Mouse (Mus musculus): ENCODE measurements around the gene Klf7.

DNA sequence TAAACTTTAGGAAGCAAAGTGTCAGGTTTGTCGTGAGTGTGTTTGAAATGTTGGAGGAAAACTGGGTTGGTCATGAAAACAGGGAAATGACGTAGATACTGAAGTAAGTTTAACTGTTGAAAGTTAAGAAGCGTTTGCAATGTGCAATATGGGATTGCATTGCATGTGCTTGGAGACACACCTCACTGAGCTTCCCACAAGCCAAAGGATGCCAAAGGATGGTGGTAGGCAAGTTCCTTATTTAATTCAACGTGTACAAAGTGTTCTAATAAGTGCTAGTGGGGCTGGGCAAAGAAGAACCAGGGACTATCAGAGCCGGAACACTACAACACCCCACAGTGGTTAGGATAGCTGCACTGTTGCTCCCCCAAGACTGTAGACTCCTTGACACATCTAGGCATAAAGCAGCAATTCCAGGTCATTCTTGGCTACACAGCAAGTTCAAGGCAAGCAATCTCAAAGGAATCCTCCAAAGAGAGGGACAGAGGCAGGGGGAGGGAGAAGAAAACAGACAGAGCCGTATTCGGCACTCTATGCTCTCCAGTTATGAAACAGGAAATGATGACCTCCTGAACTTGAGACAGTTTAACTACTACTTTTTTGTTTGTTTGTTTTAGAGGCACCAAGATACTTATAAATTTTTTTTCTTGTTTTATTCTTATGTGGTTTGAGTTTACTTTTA lies 69.9 kb downstream of the Klf7 start:
- TF ChIP-seq POLR2AphosphoS2 (IDR thresholded peaks at IDR 0.05; ENCODE audit: insufficient read length, low read depth) (no peak), REST (IDR thresholded peaks at IDR 0.05; ENCODE audit: insufficient read depth, insufficient read length) (no peak), MYOD1 (IDR thresholded peaks at IDR 0.05; ENCODE audit: control insufficient read depth in 1 of 3, insufficient read length in 2 of 3, low read depth in 2 of 3) (no peak), USF1 (IDR thresholded peaks at IDR 0.05; ENCODE audit: low read depth) (no peak), POLR2A (IDR thresholded peaks at IDR 0.05; ENCODE audit: insufficient read length, low read depth) (no peak), SRF (IDR thresholded peaks at IDR 0.05; ENCODE audit: control insufficient read depth, insufficient read length, low read depth) (no peak), E2F4 (IDR thresholded peaks at IDR 0.05; ENCODE audit: insufficient read depth) (no peak), MAX (IDR thresholded peaks at IDR 0.05; ENCODE audit: low read depth) (no peak)
